Mouse (Mus musculus): ENCODE data around the gene Tmem256. TPM values are rescaled to one million over a fixed set of nuclear protein-coding genes. Genes with fewer than 3 reads are reported as not detected.
"Not testable (repeated sequence)": the region's sequence is repeated elsewhere in the genome, so short reads cannot be mapped to it uniquely, and the experiment has no call there.

The Tmem256 gene
- polyA plus RNA-seq, 2 experiments, result 197 to 384 TPM

DNA sequence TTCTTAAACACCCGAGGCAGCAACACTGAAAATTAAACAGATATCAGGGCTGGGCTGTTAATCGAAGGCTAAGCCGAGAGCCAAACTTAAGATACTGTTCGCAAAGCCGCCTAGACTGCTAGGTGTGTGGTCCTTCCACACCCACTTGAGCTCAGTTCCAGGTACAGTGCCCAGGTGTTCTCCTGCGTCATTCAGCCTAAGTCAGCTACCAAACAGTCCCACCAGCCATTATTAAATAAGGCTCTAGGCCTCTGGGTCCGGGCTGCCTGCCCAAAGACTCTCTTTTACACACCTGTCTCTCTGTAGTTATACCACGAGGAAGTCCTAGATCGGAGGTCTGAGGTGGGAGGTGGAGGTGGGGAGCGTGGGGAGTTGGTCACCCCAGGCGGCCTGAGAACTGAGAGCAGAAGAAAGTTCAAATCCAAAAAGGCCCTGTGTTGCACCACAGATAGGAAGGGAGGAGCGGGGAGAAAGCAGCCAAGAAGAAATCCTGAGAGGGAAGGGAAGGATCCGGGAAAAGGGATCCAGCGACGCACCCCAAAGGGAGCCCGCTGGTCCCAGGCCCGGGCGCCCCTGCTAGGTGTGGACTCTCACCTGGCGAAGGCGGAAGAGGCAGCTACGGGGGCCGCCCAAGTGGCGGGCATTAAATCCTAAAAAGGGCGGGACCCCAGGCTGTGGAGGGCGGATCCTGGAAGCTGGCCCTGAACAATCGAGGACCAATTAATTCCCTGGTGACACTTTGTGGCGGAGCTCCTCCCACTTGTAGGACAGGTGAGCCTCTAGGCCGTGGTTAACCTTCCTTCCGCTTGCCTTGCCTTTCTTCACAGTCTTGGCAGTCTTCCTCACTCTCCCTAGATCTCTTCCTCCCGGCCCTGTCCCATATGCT, 20.0 kb downstream of the Tmem256 start, which contains the start of gene Tnk1:
Gene Tnk1, minus strand, starts transcription at position 618 of the 886 bp plus-strand sequence.
- DNase-seq (ENCODE audit: low read depth in 3 of 3, low spot score in 3 of 3) (no peak), ATAC-seq (ENCODE audit: insufficient read depth) (no peak)
- Histone ChIP-seq H3K27me3 (ENCODE audit: control insufficient read depth, insufficient read depth, low read length) (peaks cover 11% of the 10 kb centered on the region), H3K4me1 (replicated peaks; ENCODE audit: control insufficient read depth in 2 of 2, insufficient read depth in 2 of 2, low read length in 1 of 2) (peaks cover 21 to 28% of the 10 kb centered on the region in 2 experiments), H3K36me3 (replicated peaks; ENCODE audit: control insufficient read depth, insufficient read depth, low read depth) (no peaks in the 10 kb centered on the region), H3K4me2 (ENCODE audit: low read depth) (no peak within 1 kb of the TSS), H3K9me3 (ENCODE audit: control insufficient read depth, low read length) (no peaks in the 10 kb centered on the region), H3K9ac (replicated peaks) (no peak within 1 kb of the TSS), H3K27ac (no peak within 1 kb of the TSS), H3K4me3 (ENCODE audit: insufficient read depth in 1 of 2, low read depth in 2 of 2, low read length in 2 of 2) (no peak within 1 kb of the TSS)
- 38% methylated on average over 29 of the region's 30 CpGs for WGBS (ENCODE audit: insufficient replicate concordance)
- TF ChIP-seq EP300 (IDR thresholded peaks at IDR 0.05; ENCODE audit: low read depth), result no peak
- TF ChIP-seq CTCF (IDR thresholded peaks at IDR 0.05; ENCODE audit: low read depth), result no peak

DNA sequence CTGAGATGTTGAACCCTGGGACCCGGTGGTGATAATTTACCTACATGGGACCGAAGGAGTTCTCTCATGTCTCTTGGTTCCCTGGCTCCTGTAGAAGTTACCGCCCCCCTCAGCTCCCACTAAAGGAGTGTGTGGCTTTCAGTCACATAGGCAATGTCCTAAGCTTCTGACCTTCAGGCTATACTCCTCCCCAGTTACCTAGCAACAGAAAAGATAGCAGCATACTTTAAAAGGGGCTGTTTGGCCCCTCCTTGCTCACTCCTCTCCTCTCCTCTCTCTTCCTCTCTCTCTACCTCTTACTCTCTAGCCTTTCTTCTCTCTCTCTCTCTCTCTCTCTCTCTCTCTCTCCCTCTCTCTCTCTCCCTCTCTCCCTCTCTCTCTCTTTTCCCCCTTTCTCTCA, 25.4 kb downstream of the Tmem256 start:
- peak overlapping the region; percentile 50 for H3K4me2 ChIP-seq (ENCODE audit: low read depth)
- ATAC-seq (ENCODE audit: insufficient read depth), result peak; percentile 51; the same call in 1 of the 2 replicates
- not testable (repeated sequence) for H3K9me3 ChIP-seq (ENCODE audit: control insufficient read depth, low read length); H3K36me3 ChIP-seq (replicated peaks; ENCODE audit: control insufficient read depth, insufficient read depth, low read depth); H3K4me3 ChIP-seq (ENCODE audit: insufficient read depth in 1 of 2, low read depth in 2 of 2, low read length in 2 of 2); DNase-seq (ENCODE audit: low read depth in 3 of 3, low spot score in 3 of 3); H3K27me3 ChIP-seq (ENCODE audit: control insufficient read depth, insufficient read depth, low read length)
- H3K9ac ChIP-seq (replicated peaks), result peak overlapping the region; percentile 43
- 60% methylated on average over 3 of the region's 3 CpGs for WGBS (ENCODE audit: insufficient replicate concordance)
- peak overlapping the region; percentile 77 for H3K27ac ChIP-seq
- peaks cover 28 to 34% of the 10 kb centered on the region in 2 experiments for H3K4me1 ChIP-seq (replicated peaks; ENCODE audit: control insufficient read depth in 2 of 2, insufficient read depth in 2 of 2, low read length in 1 of 2)

DNA sequence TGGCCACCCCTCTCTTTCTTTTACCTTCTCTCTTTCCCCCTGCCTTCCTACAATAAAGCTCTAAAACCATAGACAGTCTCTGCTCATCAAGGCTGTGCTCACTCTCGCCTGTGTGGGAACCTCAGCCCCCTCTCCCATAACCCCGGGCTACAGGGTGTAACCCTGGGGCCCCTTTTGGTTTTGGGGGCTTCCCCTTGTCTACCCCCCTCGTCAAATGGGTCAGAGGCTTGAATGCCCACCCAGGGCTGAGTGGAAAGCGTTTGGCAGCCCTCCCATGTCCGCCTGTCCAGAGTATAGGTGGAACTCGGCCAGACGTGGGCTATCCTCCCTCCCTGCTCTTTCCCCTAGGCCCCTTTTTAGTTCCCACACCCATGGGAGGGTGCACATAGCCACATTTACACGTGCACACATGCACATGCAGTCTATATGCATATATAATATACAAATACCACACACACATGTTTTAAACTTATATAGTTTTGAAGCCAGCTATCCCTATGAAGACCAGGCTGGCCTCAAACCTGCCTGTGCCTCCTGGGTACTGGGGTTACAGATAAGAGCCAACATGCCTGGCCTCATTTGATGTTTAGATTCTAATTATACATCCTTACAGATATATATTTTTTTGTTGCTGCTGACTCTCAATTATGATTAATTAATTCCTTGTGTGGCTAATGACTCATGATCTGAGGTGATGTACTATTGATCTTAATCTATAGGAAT, 26.0 kb downstream of the Tmem256 start:
- H3K27ac ChIP-seq, result peak overlapping the region; percentile 77
- no peaks in the 10 kb centered on the region for H3K36me3 ChIP-seq (replicated peaks; ENCODE audit: control insufficient read depth, insufficient read depth, low read depth)
- no peak overlapping the region for H3K4me3 ChIP-seq (ENCODE audit: insufficient read depth in 1 of 2, low read depth in 2 of 2, low read length in 2 of 2)
- no peak for DNase-seq (ENCODE audit: low read depth in 3 of 3, low spot score in 3 of 3)
- TF ChIP-seq CTCF (IDR thresholded peaks at IDR 0.05; ENCODE audit: low read depth) (no peak), EP300 (IDR thresholded peaks at IDR 0.05; ENCODE audit: low read depth) (no peak)
- peaks cover 28 to 33% of the 10 kb centered on the region in 2 experiments for H3K4me1 ChIP-seq (replicated peaks; ENCODE audit: control insufficient read depth in 2 of 2, insufficient read depth in 2 of 2, low read length in 1 of 2)
- peak overlapping the region; percentile 45 for H3K9ac ChIP-seq (replicated peaks)
- peak overlapping the region; percentile 50 for H3K4me2 ChIP-seq (ENCODE audit: low read depth)
- 25% methylated on average over 8 of the region's 8 CpGs for WGBS (ENCODE audit: insufficient replicate concordance)
- H3K27me3 ChIP-seq (ENCODE audit: control insufficient read depth, insufficient read depth, low read length), result 0 out of 2 replicates have a peak, but pooled peaks cover under 1% of the 10 kb centered on the region
- peak; percentile 40 for ATAC-seq (ENCODE audit: insufficient read depth)
- no peaks in the 10 kb centered on the region for H3K9me3 ChIP-seq (ENCODE audit: control insufficient read depth, low read length)

DNA sequence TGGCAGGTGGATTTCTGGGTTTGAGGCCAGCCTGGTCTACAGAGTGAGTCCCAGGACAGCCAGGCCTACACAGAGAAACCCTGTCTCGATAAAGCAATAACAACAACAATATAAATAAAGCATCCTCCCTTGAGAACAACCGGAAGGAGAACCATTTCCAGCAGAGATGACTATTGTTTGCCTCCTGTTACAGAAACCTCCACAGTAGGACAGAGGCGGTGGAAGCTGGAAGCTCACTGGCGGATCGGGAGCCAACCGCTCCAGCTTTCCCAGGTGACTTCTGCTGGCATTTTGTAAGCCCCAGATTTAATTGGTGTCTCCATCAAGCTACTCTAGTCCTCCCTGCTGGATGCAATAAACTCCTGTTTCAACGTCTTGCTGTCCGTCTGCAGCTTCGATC, 27.2 kb downstream of the Tmem256 start:
- H3K4me2 ChIP-seq (ENCODE audit: low read depth), result no peak overlapping the region
- no peaks in the 10 kb centered on the region for H3K27me3 ChIP-seq (ENCODE audit: control insufficient read depth, insufficient read depth, low read length)
- no peak for DNase-seq (ENCODE audit: low read depth in 3 of 3, low spot score in 3 of 3)
- no peak for TF ChIP-seq EP300 (IDR thresholded peaks at IDR 0.05; ENCODE audit: low read depth)
- TF ChIP-seq CTCF (IDR thresholded peaks at IDR 0.05; ENCODE audit: low read depth), result no peak
- peaks cover 30 to 33% of the 10 kb centered on the region in 2 experiments for H3K4me1 ChIP-seq (replicated peaks; ENCODE audit: control insufficient read depth in 2 of 2, insufficient read depth in 2 of 2, low read length in 1 of 2)
- H3K27ac ChIP-seq, result no peak overlapping the region
- ATAC-seq (ENCODE audit: insufficient read depth), result no peak
- H3K4me3 ChIP-seq (ENCODE audit: insufficient read depth in 1 of 2, low read depth in 2 of 2, low read length in 2 of 2), result no peak overlapping the region
- H3K36me3 ChIP-seq (replicated peaks; ENCODE audit: control insufficient read depth, insufficient read depth, low read depth), result no peaks in the 10 kb centered on the region
- no peak overlapping the region for H3K9ac ChIP-seq (replicated peaks)
- no peaks in the 10 kb centered on the region for H3K9me3 ChIP-seq (ENCODE audit: control insufficient read depth, low read length)
- 80% methylated on average over 9 of the region's 9 CpGs for WGBS (ENCODE audit: insufficient replicate concordance)

DNA sequence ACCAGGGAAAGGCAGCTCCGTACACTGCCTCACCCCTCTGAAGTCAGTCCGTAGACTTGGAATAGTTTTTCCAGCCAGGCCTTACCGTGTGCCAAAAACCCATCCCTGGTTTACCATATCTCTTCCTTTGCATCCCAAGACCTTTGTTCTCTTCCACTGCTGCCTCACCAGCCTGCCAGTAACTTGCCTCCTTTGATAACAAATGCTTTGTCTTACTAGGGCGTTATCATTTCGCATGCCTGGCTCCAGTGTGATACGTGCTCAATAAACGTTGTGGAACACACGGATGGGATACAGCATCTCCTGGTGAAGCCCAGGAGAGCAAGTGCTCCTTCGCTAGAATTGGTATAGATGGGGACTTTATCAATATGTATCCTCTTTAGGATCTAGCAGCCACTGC, 29.0 kb downstream of the Tmem256 start:
- peaks cover 32 to 33% of the 10 kb centered on the region in 2 experiments for H3K4me1 ChIP-seq (replicated peaks; ENCODE audit: control insufficient read depth in 2 of 2, insufficient read depth in 2 of 2, low read length in 1 of 2)
- peak; percentile 63; the same call in 1 of the 2 replicates for ATAC-seq (ENCODE audit: insufficient read depth)

More for the DNA sequence above, 29.0 kb downstream of the Tmem256 start:
- TF ChIP-seq CTCF (IDR thresholded peaks at IDR 0.05; ENCODE audit: low read depth), result no peak
- peak; percentile 61 for TF ChIP-seq EP300 (IDR thresholded peaks at IDR 0.05; ENCODE audit: low read depth)
- Histone ChIP-seq H3K27me3 (ENCODE audit: control insufficient read depth, insufficient read depth, low read length) (no peaks in the 10 kb centered on the region), H3K9ac (replicated peaks) (no peak overlapping the region), H3K4me2 (ENCODE audit: low read depth) (no peak overlapping the region), H3K27ac (no peak overlapping the region), H3K4me3 (ENCODE audit: insufficient read depth in 1 of 2, low read depth in 2 of 2, low read length in 2 of 2) (no peak overlapping the region), H3K9me3 (ENCODE audit: control insufficient read depth, low read length) (no peaks in the 10 kb centered on the region), H3K36me3 (replicated peaks; ENCODE audit: control insufficient read depth, insufficient read depth, low read depth) (no peaks in the 10 kb centered on the region)
- WGBS (ENCODE audit: insufficient replicate concordance), result 32% methylated on average over 9 of the region's 9 CpGs
- DNase-seq (ENCODE audit: low read depth in 3 of 3, low spot score in 3 of 3), result no peak

All from liver, embryonic 14.5 days (tissue).